Mouse (Mus musculus): ENCODE measurements around the gene Sms. TPM values are rescaled to one million over a fixed set of nuclear protein-coding genes. Genes with fewer than 3 reads are reported as not detected.

Gene Sms
- total RNA-seq, 2 experiments from 2014 or later, result 39.0 to 87.5 TPM

- no peak for TF ChIP-seq CTCF (IDR thresholded peaks at IDR 0.05)
- intact Hi-C loops (cut with DNase I), result loop anchor here (10.0 kb wide), 1 partner anchor 1443 kb away; no protein-coding TSS in a partner anchor
- H3K27ac ChIP-seq, result no peak overlapping the region
- H3K4me3 ChIP-seq, result no peak overlapping the region
- DNase-seq, result no peak
These were observed 10.2 kb downstream of the Sms start for GRCm38 (mm10) chrX:157481860-157482259.

GRCm38 (mm10) chrX:157477328-157477727 is 14.8 kb downstream of the Sms start:
- intact Hi-C loops (cut with DNase I), result no loop called here
- no peak for DNase-seq
- no peak for TF ChIP-seq CTCF (IDR thresholded peaks at IDR 0.05)
- Histone ChIP-seq H3K4me3 (no peak overlapping the region), H3K27ac (peak overlapping the region; percentile 64)

- no peak for TF ChIP-seq CTCF (IDR thresholded peaks at IDR 0.05)
- H3K27ac ChIP-seq, result peak overlapping the region; percentile 64
- H3K4me3 ChIP-seq, result no peak overlapping the region
- DNase-seq, result no peak
- intact Hi-C loops (cut with DNase I), result no loop called here
These were observed 15.8 kb downstream of the Sms start for GRCm38 (mm10) chrX:157476153-157476810.

GRCm38 (mm10) chrX:157471711-157472660 is 20.1 kb downstream of the Sms start:
- no peak for DNase-seq
- H3K27ac ChIP-seq, result no peak overlapping the region
- H3K4me3 ChIP-seq, result no peak overlapping the region
- TF ChIP-seq CTCF (IDR thresholded peaks at IDR 0.05), result no peak
- intact Hi-C loops (cut with DNase I), result no loop called here

GRCm38 (mm10) chrX:157468795-157469194 is 23.3 kb downstream of the Sms start:
- intact Hi-C loops (cut with DNase I), result no loop called here
- Histone ChIP-seq H3K27ac (no peak overlapping the region), H3K4me3 (no peak overlapping the region)
- TF ChIP-seq CTCF (IDR thresholded peaks at IDR 0.05), result no peak
- no peak for DNase-seq

- no peak overlapping the region for H3K4me3 ChIP-seq
- intact Hi-C loops (cut with DNase I), result no loop called here
- no peak for DNase-seq
- no peak for TF ChIP-seq CTCF (IDR thresholded peaks at IDR 0.05)
- H3K27ac ChIP-seq, result no peak overlapping the region
These were observed 24.0 kb downstream of the Sms start for GRCm38 (mm10) chrX:157468055-157468454.

- TF ChIP-seq CTCF (IDR thresholded peaks at IDR 0.05), result no peak
- Histone ChIP-seq H3K4me3 (no peak overlapping the region), H3K27ac (no peak overlapping the region)
- intact Hi-C loops (cut with DNase I), result no loop called here
- DNase-seq, result no peak
These were observed 26.1 kb downstream of the Sms start for GRCm38 (mm10) chrX:157465949-157466348.

GRCm38 (mm10) chrX:157462716-157463115 is 29.4 kb downstream of the Sms start:
- intact Hi-C loops (cut with DNase I), result loop anchor here (5.0 kb wide), 1 partner anchor 185 kb away; no protein-coding TSS in a partner anchor
- peak; percentile 61 for TF ChIP-seq CTCF (IDR thresholded peaks at IDR 0.05)
- no peak overlapping the region for H3K4me3 ChIP-seq
- no peak for DNase-seq
- H3K27ac ChIP-seq, result no peak overlapping the region

GRCm38 (mm10) chrX:157454430-157454829 is 37.7 kb downstream of the Sms start:
- DNase-seq, result peak; percentile 46
- H3K27ac ChIP-seq, result no peak overlapping the region
- peak; percentile 84 for TF ChIP-seq CTCF (IDR thresholded peaks at IDR 0.05)
- no peak overlapping the region for H3K4me3 ChIP-seq
- intact Hi-C loops (cut with DNase I), result loop anchor here (10.0 kb wide), 2 partner anchors 120 to 540 kb away; no protein-coding TSS in a partner anchor

GRCm38 (mm10) chrX:157449000-157449399 is 43.1 kb downstream of the Sms start:
- no peak for TF ChIP-seq CTCF (IDR thresholded peaks at IDR 0.05)
- intact Hi-C loops (cut with DNase I), result no loop called here

GRCm38 (mm10) chrX:157447431-157447830 is 44.7 kb downstream of the Sms start:
- intact Hi-C loops (cut with DNase I), result no loop called here
- H3K27ac ChIP-seq, result no peak overlapping the region

More at GRCm38 (mm10) chrX:157449000-157449399, 43.1 kb downstream of the Sms start:
- H3K4me3 ChIP-seq, result no peak overlapping the region
- no peak for DNase-seq
- no peak overlapping the region for H3K27ac ChIP-seq

GRCm38 (mm10) chrX:157434768-157435167 is 57.3 kb downstream of the Sms start:
- H3K4me3 ChIP-seq, result no peak overlapping the region
- no peak overlapping the region for H3K27ac ChIP-seq
- intact Hi-C loops (cut with DNase I), result no loop called here
- no peak for DNase-seq
- no peak for TF ChIP-seq CTCF (IDR thresholded peaks at IDR 0.05)

More at GRCm38 (mm10) chrX:157447431-157447830, 44.7 kb downstream of the Sms start:
- TF ChIP-seq CTCF (IDR thresholded peaks at IDR 0.05), result no peak
- DNase-seq, result no peak
- no peak overlapping the region for H3K4me3 ChIP-seq

GRCm38 (mm10) chrX:157419451-157419850 is 72.6 kb downstream of the Sms start:
- no peak for DNase-seq
- intact Hi-C loops (cut with DNase I), result no loop called here
- TF ChIP-seq CTCF (IDR thresholded peaks at IDR 0.05), result no peak
- H3K4me3 ChIP-seq, result no peak overlapping the region
- H3K27ac ChIP-seq, result no peak overlapping the region
